Mouse (Mus musculus): Measurements from ENCODE around the gene Rasl2-9. TPM values are rescaled to one million over a fixed set of nuclear protein-coding genes. Genes with fewer than 3 reads are reported as not detected.

The Rasl2-9 gene
- polyA plus RNA-seq, 1 experiment from 2014 or later, result 0.50 TPM

GRCm38 (mm10) chr7:5108272-5108671, 17.5 kb downstream of the Rasl2-9 start:
- Histone ChIP-seq H3K27me3 (ENCODE audit: control insufficient read depth, insufficient read depth, low read length) (no peaks in the 10 kb centered on the region), H3K4me2 (replicated peaks; ENCODE audit: low read depth) (no peak overlapping the region), H3K27ac (replicated peaks) (no peak overlapping the region), H3K4me1 (replicated peaks; ENCODE audit: control insufficient read depth, insufficient read depth) (no peaks in the 10 kb centered on the region), H3K9ac (ENCODE audit: low read length) (no peak overlapping the region), H3K9me3 (ENCODE audit: control insufficient read depth, low read length) (no peaks in the 10 kb centered on the region), H3K4me3 (ENCODE audit: low read depth, low read length) (no peak overlapping the region), H3K36me3 (ENCODE audit: control insufficient read depth, insufficient read depth, low read length) (no peaks in the 10 kb centered on the region)
- DNase-seq (ENCODE audit: low spot score), result no peak
- TF ChIP-seq CTCF (IDR thresholded peaks at IDR 0.05; ENCODE audit: low read depth) (no peak), EP300 (optimal IDR thresholded peaks at IDR 0.05) (no peak)
- 67% methylated on average over 4 of the region's 4 CpGs for WGBS
- ATAC-seq (ENCODE audit: low FRiP score, low TSS enrichment), result no peak

GRCm38 (mm10) chr7:5102564-5102963, 23.2 kb downstream of the Rasl2-9 start:
- no peak overlapping the region for H3K4me3 ChIP-seq (ENCODE audit: low read depth, low read length)
- no peaks in the 10 kb centered on the region for H3K27me3 ChIP-seq (ENCODE audit: control insufficient read depth, insufficient read depth, low read length)
- no peaks in the 10 kb centered on the region for H3K36me3 ChIP-seq (ENCODE audit: control insufficient read depth, insufficient read depth, low read length)
- DNase-seq (ENCODE audit: low spot score), result no peak
- no peak overlapping the region for H3K9ac ChIP-seq (ENCODE audit: low read length)
- no peaks in the 10 kb centered on the region for H3K4me1 ChIP-seq (replicated peaks; ENCODE audit: control insufficient read depth, insufficient read depth)
- H3K9me3 ChIP-seq (ENCODE audit: control insufficient read depth, low read length), result no peaks in the 10 kb centered on the region
- no peak for TF ChIP-seq CTCF (IDR thresholded peaks at IDR 0.05; ENCODE audit: low read depth)
- TF ChIP-seq EP300 (optimal IDR thresholded peaks at IDR 0.05), result no peak
- H3K4me2 ChIP-seq (replicated peaks; ENCODE audit: low read depth), result no peak overlapping the region
- WGBS, result 82% methylated on average over 2 of the region's 2 CpGs
- H3K27ac ChIP-seq (replicated peaks), result no peak overlapping the region
- ATAC-seq (ENCODE audit: low FRiP score, low TSS enrichment), result no peak

GRCm38 (mm10) chr7:5101066-5101663, 24.6 kb downstream of the Rasl2-9 start:
- no peak for TF ChIP-seq EP300 (optimal IDR thresholded peaks at IDR 0.05)
- no peak for TF ChIP-seq CTCF (IDR thresholded peaks at IDR 0.05; ENCODE audit: low read depth)
- Histone ChIP-seq H3K4me3 (ENCODE audit: low read depth, low read length) (no peak overlapping the region), H3K9ac (ENCODE audit: low read length) (no peak overlapping the region), H3K27ac (replicated peaks) (no peak overlapping the region), H3K4me1 (replicated peaks; ENCODE audit: control insufficient read depth, insufficient read depth) (no peaks in the 10 kb centered on the region), H3K4me2 (replicated peaks; ENCODE audit: low read depth) (no peak overlapping the region), H3K27me3 (ENCODE audit: control insufficient read depth, insufficient read depth, low read length) (no peaks in the 10 kb centered on the region), H3K9me3 (ENCODE audit: control insufficient read depth, low read length) (no peaks in the 10 kb centered on the region), H3K36me3 (ENCODE audit: control insufficient read depth, insufficient read depth, low read length) (peaks cover 9% of the 10 kb centered on the region; the same call in 1 of the 2 replicates)
- DNase-seq (ENCODE audit: low spot score) (no peak), ATAC-seq (ENCODE audit: low FRiP score, low TSS enrichment) (no peak)
- WGBS, result 82% methylated on average over 10 of the region's 10 CpGs

- ATAC-seq (ENCODE audit: low FRiP score, low TSS enrichment), result no peak; the same call in 1 of the 2 replicates
- H3K4me3 ChIP-seq (ENCODE audit: low read depth, low read length), result no peak overlapping the region
- WGBS, result 65% methylated on average over 3 of the region's 3 CpGs
Observed at GRCm38 (mm10) chr7:5099796-5100195, 26.0 kb downstream of the Rasl2-9 start.

GRCm38 (mm10) chr7:5098769-5099168, 27.0 kb downstream of the Rasl2-9 start:
- Histone ChIP-seq H3K9me3 (ENCODE audit: control insufficient read depth, low read length) (no peaks in the 10 kb centered on the region), H3K4me2 (replicated peaks; ENCODE audit: low read depth) (no peak overlapping the region), H3K36me3 (ENCODE audit: control insufficient read depth, insufficient read depth, low read length) (peaks cover 23% of the 10 kb centered on the region), H3K27me3 (ENCODE audit: control insufficient read depth, insufficient read depth, low read length) (no peaks in the 10 kb centered on the region), H3K4me3 (ENCODE audit: low read depth, low read length) (no peak overlapping the region), H3K9ac (ENCODE audit: low read length) (no peak overlapping the region), H3K27ac (replicated peaks) (no peak overlapping the region), H3K4me1 (replicated peaks; ENCODE audit: control insufficient read depth, insufficient read depth) (no peaks in the 10 kb centered on the region)
- no peak for TF ChIP-seq EP300 (optimal IDR thresholded peaks at IDR 0.05)
- no peak for TF ChIP-seq CTCF (IDR thresholded peaks at IDR 0.05; ENCODE audit: low read depth)
- DNase-seq (ENCODE audit: low spot score), result no peak
- ATAC-seq (ENCODE audit: low FRiP score, low TSS enrichment), result no peak
- 94% methylated on average over 5 of the region's 5 CpGs for WGBS

More at GRCm38 (mm10) chr7:5099796-5100195, 26.0 kb downstream of the Rasl2-9 start:
- H3K27me3 ChIP-seq (ENCODE audit: control insufficient read depth, insufficient read depth, low read length), result no peaks in the 10 kb centered on the region
- peaks cover 19% of the 10 kb centered on the region; the same call in 1 of the 2 replicates for H3K36me3 ChIP-seq (ENCODE audit: control insufficient read depth, insufficient read depth, low read length)
- no peak overlapping the region for H3K4me2 ChIP-seq (replicated peaks; ENCODE audit: low read depth)
- no peak for DNase-seq (ENCODE audit: low spot score)
- TF ChIP-seq CTCF (IDR thresholded peaks at IDR 0.05; ENCODE audit: low read depth) (no peak), EP300 (optimal IDR thresholded peaks at IDR 0.05) (no peak)
- H3K9ac ChIP-seq (ENCODE audit: low read length), result no peak overlapping the region
- no peaks in the 10 kb centered on the region for H3K9me3 ChIP-seq (ENCODE audit: control insufficient read depth, low read length)
- H3K4me1 ChIP-seq (replicated peaks; ENCODE audit: control insufficient read depth, insufficient read depth), result no peaks in the 10 kb centered on the region
- H3K27ac ChIP-seq (replicated peaks), result no peak overlapping the region

GRCm38 (mm10) chr7:5092831-5093510, 32.8 kb downstream of the Rasl2-9 start:
- DNase-seq (ENCODE audit: low spot score) (no peak), ATAC-seq (ENCODE audit: low FRiP score, low TSS enrichment) (no peak)
- H3K4me1 ChIP-seq (replicated peaks; ENCODE audit: control insufficient read depth, insufficient read depth), result no peaks in the 10 kb centered on the region
- H3K4me3 ChIP-seq (ENCODE audit: low read depth, low read length), result no peak overlapping the region
- 73% methylated on average over 21 of the region's 21 CpGs for WGBS
- no peak overlapping the region for H3K27ac ChIP-seq (replicated peaks)
- H3K9ac ChIP-seq (ENCODE audit: low read length), result no peak overlapping the region
- H3K27me3 ChIP-seq (ENCODE audit: control insufficient read depth, insufficient read depth, low read length), result no peaks in the 10 kb centered on the region
- peaks cover 45% of the 10 kb centered on the region for H3K36me3 ChIP-seq (ENCODE audit: control insufficient read depth, insufficient read depth, low read length)
- H3K4me2 ChIP-seq (replicated peaks; ENCODE audit: low read depth), result no peak overlapping the region
- TF ChIP-seq CTCF (IDR thresholded peaks at IDR 0.05; ENCODE audit: low read depth) (no peak), EP300 (optimal IDR thresholded peaks at IDR 0.05) (no peak)
- H3K9me3 ChIP-seq (ENCODE audit: control insufficient read depth, low read length), result no peaks in the 10 kb centered on the region
